Mouse (Mus musculus) embryonic fibroblast, embryonic 13.5 days (primary cell): Measurements from ENCODE around the gene Cxadr. TPM values are rescaled to one million over a fixed set of nuclear protein-coding genes. Genes with fewer than 3 reads are reported as not detected.
A peak's percentile ranks its signal among the peaks of the same experiment; 100 is the strongest.

Experiments
- H3K27ac ChIP-seq: 2 replicates; pipeline ENCODE4 v1.5.1; 2012; ENCODE audit warnings: low read length, control low read depth, inconsistent platforms; ENCODE audit not compliant: insufficient read depth
- H3K4me1 ChIP-seq: 2 replicates; pipeline ENCODE4 v1.6.1; 2011; ENCODE audit warnings: low read length; ENCODE audit not compliant: control insufficient read depth, insufficient read depth
- H3K4me3 ChIP-seq: 2 replicates; pipeline ENCODE4 v1.5.1; 2011; ENCODE audit warnings: mild to moderate bottlenecking, control low read depth, low read length; ENCODE audit not compliant: insufficient read depth
- CTCF ChIP-seq: IDR thresholded peaks from 2 replicates; pipeline ENCODE4 v1.5.1; 2011; ENCODE audit warnings: mild to moderate bottlenecking, control low read depth, low read length, moderate library complexity, borderline replicate concordance; ENCODE audit not compliant: insufficient read depth
- POLR2A ChIP-seq: IDR thresholded peaks from 2 replicates; pipeline ENCODE4 v1.6.1; 2011; ENCODE audit warnings: low read depth, mild to moderate bottlenecking, control low read depth, low read length, moderate library complexity
- polyA plus RNA-seq: library from polyadenylated mRNA; stranded (reverse); fragments of >200 nt; gene quantifications from 2 replicates; pipeline ENCODE4 v1.2.4, GENCODE M21; 2011; ENCODE audit warnings: low read depth; ENCODE audit not compliant: missing spikeins, insufficient read length

The Cxadr gene
- polyA plus RNA-seq, 1 experiment, result 14.2 TPM

DNA sequence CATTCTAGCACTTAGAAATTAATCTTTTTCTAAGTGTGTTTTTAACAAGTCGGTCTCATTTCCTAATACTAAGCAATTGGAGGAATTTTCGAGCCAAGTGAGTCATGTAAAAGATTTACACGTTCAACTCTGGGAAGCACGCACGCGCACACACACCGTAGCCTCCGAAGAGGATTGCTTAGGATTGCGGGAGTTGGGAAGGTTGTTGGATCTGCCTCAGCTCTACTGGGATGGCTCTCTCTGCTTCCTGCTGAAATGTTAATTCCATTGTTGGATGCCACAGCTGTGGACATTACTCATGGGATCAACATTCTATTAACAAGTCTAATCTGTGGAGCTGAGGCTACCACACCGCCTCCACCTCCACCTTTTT, 1.4 kb downstream of the Cxadr start:
- TF ChIP-seq POLR2A (peak; percentile 12; the same call in 1 of the 2 replicates), CTCF (no peak)
- Histone ChIP-seq H3K4me3 (peak overlapping the region; percentile 52), H3K4me1 (no peaks in the 10 kb centered on the region)

GRCm38 (mm10) chr16:78305606-78306100, 4.4 kb downstream of the Cxadr start:
- Histone ChIP-seq H3K4me3 (no peak overlapping the region), H3K27ac (no peak overlapping the region), H3K4me1 (no peaks in the 10 kb centered on the region)
- TF ChIP-seq CTCF (no peak), POLR2A (no peak)

More for the DNA sequence above, 1.4 kb downstream of the Cxadr start:
- H3K27ac ChIP-seq, result no peak overlapping the region

DNA sequence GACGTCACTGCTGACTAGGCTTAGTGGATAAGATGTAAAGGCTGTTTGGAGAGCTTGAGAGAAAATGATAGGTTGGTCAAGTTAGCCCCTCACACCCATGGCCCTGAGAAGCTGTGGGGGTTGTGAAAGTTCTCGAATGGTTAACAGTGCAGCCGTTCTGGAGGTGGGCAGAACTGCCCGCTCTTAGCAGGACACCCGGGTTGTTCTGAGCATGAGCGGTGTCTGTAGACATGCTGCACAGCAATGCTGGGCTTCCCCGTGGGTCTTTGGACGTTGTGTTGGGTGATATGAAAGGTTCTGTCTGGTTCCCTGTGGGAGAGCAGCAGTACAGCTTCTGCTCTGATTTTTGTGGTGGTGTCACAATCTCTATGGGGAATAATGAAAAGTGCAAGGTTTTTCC, 5.3 kb downstream of the Cxadr start:
- H3K4me1 ChIP-seq, result no peaks in the 10 kb centered on the region
- no peak for TF ChIP-seq POLR2A
- no peak for TF ChIP-seq CTCF
- H3K4me3 ChIP-seq, result no peak overlapping the region
- no peak overlapping the region for H3K27ac ChIP-seq

DNA sequence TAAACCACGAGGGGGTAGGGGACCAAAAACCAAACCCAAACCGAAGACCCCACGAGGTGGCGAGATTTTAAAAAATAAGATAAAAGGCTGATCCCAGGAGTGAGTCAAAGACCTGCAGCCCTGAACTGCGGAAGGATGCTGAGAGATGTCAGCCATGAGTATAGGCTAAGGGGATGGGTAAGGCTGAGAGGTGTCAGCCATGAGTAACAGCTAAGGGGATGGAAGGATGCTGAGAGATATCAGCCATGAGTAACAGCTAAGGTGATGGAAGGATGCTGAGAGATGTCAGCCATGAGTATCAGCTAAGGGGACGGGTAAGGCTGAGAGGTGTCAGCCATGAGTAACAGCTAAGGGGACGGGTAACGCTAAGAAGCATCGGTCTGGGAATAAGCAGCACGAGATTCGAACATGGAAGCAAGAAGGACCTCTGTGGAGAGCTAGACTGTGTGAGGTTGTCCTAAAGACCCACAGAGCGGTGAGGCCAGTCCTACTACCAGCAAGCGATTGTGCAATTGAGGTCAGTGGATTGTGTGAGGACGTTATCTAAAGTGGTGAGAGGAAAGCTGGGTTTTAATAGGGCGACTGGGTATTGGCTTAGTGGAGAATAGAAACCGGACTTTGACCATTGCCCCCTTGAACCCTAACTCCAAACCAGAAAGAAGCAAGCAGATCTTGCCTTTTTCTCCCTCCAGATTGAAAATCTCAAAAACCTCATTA, 6.3 kb downstream of the Cxadr start:
- H3K27ac ChIP-seq, result no peak overlapping the region
- H3K4me3 ChIP-seq, result no peak overlapping the region
- TF ChIP-seq POLR2A (no peak), CTCF (no peak)
- no peaks in the 10 kb centered on the region for H3K4me1 ChIP-seq

DNA sequence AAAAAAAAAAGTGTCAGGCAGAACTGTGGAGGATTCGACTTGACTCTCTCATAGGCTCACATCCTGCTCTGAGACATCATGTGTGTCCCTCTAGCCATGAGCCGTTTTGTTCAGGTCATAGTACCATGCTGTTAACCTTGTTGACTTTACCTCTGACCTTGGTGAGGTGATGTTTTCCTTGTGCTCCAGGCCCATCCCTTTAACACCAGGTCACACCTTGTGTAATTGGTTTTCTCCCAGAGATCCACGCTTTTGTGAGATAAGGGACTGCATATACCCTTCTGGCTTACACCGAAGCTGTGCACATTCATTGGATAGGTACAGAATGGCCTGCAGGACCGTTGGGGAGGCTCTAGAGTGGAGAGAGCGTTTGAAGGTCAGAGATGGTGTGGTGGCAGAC, 8.0 kb downstream of the Cxadr start:
- H3K4me3 ChIP-seq, result no peak overlapping the region
- no peaks in the 10 kb centered on the region for H3K4me1 ChIP-seq
- H3K27ac ChIP-seq, result no peak overlapping the region
- TF ChIP-seq POLR2A, result no peak
- TF ChIP-seq CTCF, result no peak

DNA sequence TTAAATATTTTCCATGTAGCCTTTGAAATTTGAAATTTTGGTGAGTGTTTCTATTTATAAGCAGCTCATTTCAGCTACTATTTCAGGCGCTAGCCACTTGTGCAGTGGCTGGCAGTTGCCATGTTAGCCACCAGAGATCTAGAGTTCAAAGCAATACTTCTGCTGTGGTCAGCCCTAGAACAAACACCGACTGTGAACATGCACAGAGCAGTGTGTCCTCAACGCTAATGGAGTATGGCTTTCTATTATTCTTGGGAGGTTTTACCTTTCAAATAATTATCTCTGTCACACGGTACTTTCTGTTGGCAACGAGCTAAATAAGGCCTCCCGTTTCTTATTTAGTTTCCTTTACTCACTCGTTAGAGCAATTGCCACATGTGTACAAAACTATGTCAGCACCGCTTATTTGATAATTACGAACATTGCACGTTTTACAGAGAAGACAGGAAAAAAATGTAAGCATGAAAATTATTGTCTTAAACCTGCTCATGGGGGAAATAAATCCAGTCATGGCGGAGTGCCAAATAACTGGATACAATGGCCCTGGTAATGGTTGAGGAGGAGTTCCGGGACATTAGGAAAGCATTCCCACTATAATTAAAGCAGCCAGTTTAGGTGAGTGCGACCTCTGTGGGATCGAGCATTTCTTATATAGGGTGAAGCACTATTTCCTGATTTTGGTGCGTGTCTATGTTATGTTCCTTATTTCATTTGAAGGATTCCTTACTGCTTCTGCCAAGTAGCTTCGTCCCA, 12.0 kb downstream of the Cxadr start:
- Histone ChIP-seq H3K4me3 (no peak overlapping the region), H3K4me1 (peaks cover 4% of the 10 kb centered on the region; the same call in 1 of the 2 replicates), H3K27ac (no peak overlapping the region)
- TF ChIP-seq POLR2A (no peak), CTCF (no peak)

GRCm38 (mm10) chr16:78314026-78314425, 12.7 kb downstream of the Cxadr start:
- no peak for TF ChIP-seq CTCF
- TF ChIP-seq POLR2A, result no peak
- peaks cover 4% of the 10 kb centered on the region; the same call in 1 of the 2 replicates for H3K4me1 ChIP-seq
- no peak overlapping the region for H3K4me3 ChIP-seq
- H3K27ac ChIP-seq, result no peak overlapping the region

- no peak for TF ChIP-seq CTCF
- no peak for TF ChIP-seq POLR2A
- no peak overlapping the region for H3K4me3 ChIP-seq
- peaks cover 4% of the 10 kb centered on the region; the same call in 1 of the 2 replicates for H3K4me1 ChIP-seq
- no peak overlapping the region for H3K27ac ChIP-seq
Measured at GRCm38 (mm10) chr16:78316849-78317248, 15.6 kb downstream of the Cxadr start.

- H3K27ac ChIP-seq, result no peak overlapping the region
- H3K4me3 ChIP-seq, result no peak overlapping the region
- peaks cover 4% of the 10 kb centered on the region; the same call in 1 of the 2 replicates for H3K4me1 ChIP-seq
- no peak for TF ChIP-seq POLR2A
- TF ChIP-seq CTCF, result no peak
Measured at GRCm38 (mm10) chr16:78317960-78318359, 16.7 kb downstream of the Cxadr start.

GRCm38 (mm10) chr16:78319711-78320110, 18.4 kb downstream of the Cxadr start:
- H3K27ac ChIP-seq, result no peak overlapping the region
- no peak overlapping the region for H3K4me3 ChIP-seq
- TF ChIP-seq POLR2A (no peak), CTCF (no peak)
- H3K4me1 ChIP-seq, result peaks cover 4% of the 10 kb centered on the region; the same call in 1 of the 2 replicates
